Comparison of ENCODE assay signal across 18 mouse cellular contexts in genomic region chr8:88221353-88221752, GRCm38 (mm10). TPM values are rescaled to one million over a fixed set of nuclear protein-coding genes. Genes with fewer than 3 reads are reported as not detected.
DNase-seq lines count a peak whose midpoint lies in the region; ATAC-seq and TF ChIP-seq lines count a peak whose summit lies in the region.
"Had no signal": no experiment of that assay in that cellular context is flagged by ENCODE, and none has a peak within 500 bp of the region (broad histone marks: within the 10 kb centered on the region; RNA-seq: fewer than 3 reads in every experiment).

No protein-coding gene starts in this region.

- H3K4me3 ChIP-seq in lung, embryonic 16.5 days (ENCODE audit: low read length), result no peak overlapping the region
- no peak overlapping the region for H3K4me3 ChIP-seq in lung, postnatal 0 days (ENCODE audit: low read depth, low read length)
- H3K4me3 ChIP-seq: embryonic facial prominence, embryonic 15.5 days; forebrain, embryonic 13.5 days; hindbrain, embryonic 13.5 days; midbrain, embryonic 15.5 days had no signal

- ATAC-seq in lung, embryonic 16.5 days (ENCODE audit: low read depth), result peak; percentile 54
- peak; percentile 43 for ATAC-seq in lung, postnatal 0 days
- ATAC-seq: CD4-positive, CD25-positive, alpha-beta regulatory T cell, adult 4 months; forebrain, embryonic 13.5 days; intestine, embryonic 16.5 days; midbrain, embryonic 15.5 days had no signal

- peaks cover 6% of the 10 kb centered on the region; the same call in 1 of the 2 replicates for H3K4me1 ChIP-seq in lung, embryonic 16.5 days (replicated peaks; ENCODE audit: control insufficient read depth, insufficient read depth, low read length)
- H3K4me1 ChIP-seq in lung, postnatal 0 days (ENCODE audit: insufficient read depth, low read depth, low read length), result peaks cover 6% of the 10 kb centered on the region; the same call in 1 of the 2 replicates

- no peak overlapping the region for H3K9ac ChIP-seq in lung, embryonic 16.5 days (ENCODE audit: low read length)
- H3K9ac ChIP-seq in lung, postnatal 0 days (replicated peaks; ENCODE audit: low read depth), result no peak overlapping the region
- H3K9ac ChIP-seq: embryonic facial prominence, embryonic 15.5 days; forebrain, embryonic 13.5 days; hindbrain, embryonic 13.5 days; midbrain, embryonic 15.5 days had no signal

- 44% methylated on average over 4 of the region's 4 CpGs for WGBS in lung, embryonic 16.5 days
- 20% methylated on average over 4 of the region's 4 CpGs for WGBS in lung, postnatal 0 days

- TF ChIP-seq EP300 in lung, postnatal 0 days (IDR thresholded peaks at IDR 0.05), result no peak

- no peaks in the 10 kb centered on the region for H3K36me3 ChIP-seq in lung, embryonic 16.5 days (ENCODE audit: control insufficient read depth, insufficient read depth, low read length)
- no peaks in the 10 kb centered on the region for H3K36me3 ChIP-seq in lung, postnatal 0 days (ENCODE audit: insufficient read depth, low read length)
- H3K36me3 ChIP-seq: embryonic facial prominence, embryonic 15.5 days; hindbrain, embryonic 13.5 days; midbrain, embryonic 15.5 days had no signal

- TF ChIP-seq CTCF in lung, postnatal 0 days (IDR thresholded peaks at IDR 0.05), result no peak

- H3K4me2 ChIP-seq in lung, embryonic 16.5 days (ENCODE audit: low read depth, low read length), result no peak overlapping the region
- no peak overlapping the region for H3K4me2 ChIP-seq in lung, postnatal 0 days (replicated peaks; ENCODE audit: low read depth, low read length)
- H3K4me2 ChIP-seq: embryonic facial prominence, embryonic 15.5 days; forebrain, embryonic 13.5 days; hindbrain, embryonic 13.5 days; midbrain, embryonic 15.5 days had no signal

- H3K27ac ChIP-seq in lung, embryonic 16.5 days (ENCODE audit: low read length), result peak overlapping the region; percentile 2; the same call in 1 of the 2 replicates
- no peak overlapping the region for H3K27ac ChIP-seq in lung, postnatal 0 days (ENCODE audit: low read length)
- H3K27ac ChIP-seq: embryonic facial prominence, embryonic 15.5 days; forebrain, embryonic 13.5 days; hindbrain, embryonic 13.5 days; midbrain, embryonic 15.5 days; stomach, postnatal 0 days had no signal

- H3K27me3 ChIP-seq in lung, embryonic 16.5 days (ENCODE audit: control insufficient read depth, insufficient read depth, low read depth, low read length), result no peaks in the 10 kb centered on the region
- no peaks in the 10 kb centered on the region for H3K27me3 ChIP-seq in lung, postnatal 0 days (replicated peaks; ENCODE audit: insufficient read depth, low read length)
- H3K27me3 ChIP-seq: embryonic facial prominence, embryonic 15.5 days; forebrain, embryonic 13.5 days; hindbrain, embryonic 13.5 days; midbrain, embryonic 15.5 days had no signal

- peak; percentile 40 for DNase-seq in kidney, postnatal 10 days
- no peak for DNase-seq in kidney, adult 9 months
- no peak for DNase-seq in lung, postnatal 25 days (ENCODE audit: low spot score)
- DNase-seq in Muller cell, postnatal 12 days (ENCODE audit: inconsistent ontology term), result peak; percentile 26
- peak; percentile 55 for DNase-seq in lung, postnatal 0 days (ENCODE audit: low spot score)
- DNase-seq in gastrocnemius, postnatal 4 days (ENCODE audit: low spot score in 2 of 2), result no peak
- no peak for DNase-seq in T-cell, adult 2 months (ENCODE audit: low spot score)
- DNase-seq: cerebellum, adult 11-12 months; left cerebral cortex, postnatal 4 days; right cerebral cortex, adult 18-20 months had no signal

- H3K9me3 ChIP-seq in lung, embryonic 16.5 days (ENCODE audit: control insufficient read depth, low read length), result no peaks in the 10 kb centered on the region
- no peaks in the 10 kb centered on the region for H3K9me3 ChIP-seq in lung, postnatal 0 days (ENCODE audit: low read length)
- H3K9me3 ChIP-seq: embryonic facial prominence, embryonic 15.5 days; forebrain, embryonic 13.5 days; hindbrain, embryonic 13.5 days; midbrain, embryonic 15.5 days had no signal

RNA-seq across cellular contexts. Expression of gene Tent4b, which starts 22.3 kb away (rescaled TPM):
- polyA plus RNA-seq in lung, embryonic 16.5 days (2015; fragmentation: Nextera tagmentation; extraction: Ambion mirVana), result 5.1 and 6.2 TPM in 2 replicates
- polyA plus RNA-seq in lung, postnatal 0 days (2015; fragmentation: Nextera tagmentation; extraction: Ambion mirVana), result 6.5 and 6.7 TPM in 2 replicates
- 10 to 100 TPM; 18.1 to 21.9 TPM for total RNA-seq in gastrocnemius, postnatal 4 days (2021)

RNA-seq across cellular contexts. Expression of gene Adcy7, which starts 50.9 kb away (rescaled TPM):
- 13.4 and 15.0 TPM in 2 replicates for polyA plus RNA-seq in lung, embryonic 16.5 days (2015; fragmentation: Nextera tagmentation; extraction: Ambion mirVana)
- polyA plus RNA-seq in lung, postnatal 0 days (2015; fragmentation: Nextera tagmentation; extraction: Ambion mirVana), result 16.5 and 17.6 TPM in 2 replicates
- 10 to 100 TPM; 16.8 to 22.7 TPM for total RNA-seq in gastrocnemius, postnatal 4 days (2021)

Comparison
In these comparisons a context has a peak if more than half of its experiments do, and no peak if none do; other contexts are left out.
1. DNase-seq: peak in kidney, postnatal 10 days (single experiment), Muller cell, postnatal 12 days (single experiment) and lung, postnatal 0 days (single experiment); none in kidney, adult 9 months (single experiment), lung, postnatal 25 days (single experiment), gastrocnemius, postnatal 4 days (0 of 2) and T-cell, adult 2 months (single experiment).